Mouse (Mus musculus) activated CD4-positive, CD25-positive, alpha-beta regulatory T cell (primary cell): ENCODE results near the gene Meox1. TPM values are rescaled to one million over a fixed set of nuclear protein-coding genes. Genes with fewer than 3 reads are reported as not detected.

Experiments
- polyA plus RNA-seq, 2 experiments: library from polyadenylated mRNA; unstranded; fragments of 100-300 nt; shearing (Covaris generic); gene quantifications; one replicate each; pipeline ENCODE4 v1.2.1; 2017

The Meox1 gene
- polyA plus RNA-seq, result under 1 TPM in 1 of 2 experiments, not detected in 1; 0.10 TPM

GRCm38 (mm10) chr11:101894204-101894603 lies at the start of gene Meox1:
Gene Meox1, minus strand, starts transcription at chr11:101894374.

Other genes starting within 250 kb of the Meox1 start
- gene Arl4d, start 228.8 kb downstream of the Meox1 start, polyA plus RNA-seq, result 1 to 10 TPM; 1.8 to 2.0 TPM
- 10 to 100 TPM; 38.4 to 43.1 TPM for gene Dhx8, start 161.5 kb downstream of the Meox1 start, polyA plus RNA-seq
- under 1 TPM in 1 of 2 experiments, not detected in 1; 0.57 TPM for gene Etv4, start 109.0 kb downstream of the Meox1 start, polyA plus RNA-seq
- not detected for gene Sost, start 72.6 kb upstream of the Meox1 start, polyA plus RNA-seq
- gene Cfap97d1, start 89.9 kb upstream of the Meox1 start, polyA plus RNA-seq, result not detected
- 1 to 10 TPM in 1 of 2 experiments, under 1 TPM in 1; 0.77 to 1.6 TPM for gene Dusp3, start 92.6 kb upstream of the Meox1 start, polyA plus RNA-seq
- under 1 TPM; 0.06 to 0.15 TPM for gene Mpp3, start 134.1 kb upstream of the Meox1 start, polyA plus RNA-seq
- under 1 TPM in 1 of 2 experiments, not detected in 1; 0.21 TPM for gene Cd300lg, start 147.1 kb upstream of the Meox1 start, polyA plus RNA-seq
- 1 to 10 TPM; 1.5 to 3.2 TPM for gene Mpp2, start 194.1 kb upstream of the Meox1 start, polyA plus RNA-seq
- not detected for gene Ppy, start 206.9 kb upstream of the Meox1 start, polyA plus RNA-seq
- gene Pyy, start 213.5 kb upstream of the Meox1 start, polyA plus RNA-seq, result not detected